Mouse (Mus musculus): ENCODE results near the gene 9230110F15Rik. TPM values are rescaled to one million over a fixed set of nuclear protein-coding genes. Genes with fewer than 3 reads are reported as not detected.
"Not testable (repeated sequence)": the region's sequence is repeated elsewhere in the genome, so short reads cannot be mapped to it uniquely, and the experiment has no call there.

9230110F15Rik gene
- total RNA-seq (2021) = not detected
- long read RNA-seq, experiment 1 = 0 reads
- long read RNA-seq, experiment 2 = 0 reads

DNA sequence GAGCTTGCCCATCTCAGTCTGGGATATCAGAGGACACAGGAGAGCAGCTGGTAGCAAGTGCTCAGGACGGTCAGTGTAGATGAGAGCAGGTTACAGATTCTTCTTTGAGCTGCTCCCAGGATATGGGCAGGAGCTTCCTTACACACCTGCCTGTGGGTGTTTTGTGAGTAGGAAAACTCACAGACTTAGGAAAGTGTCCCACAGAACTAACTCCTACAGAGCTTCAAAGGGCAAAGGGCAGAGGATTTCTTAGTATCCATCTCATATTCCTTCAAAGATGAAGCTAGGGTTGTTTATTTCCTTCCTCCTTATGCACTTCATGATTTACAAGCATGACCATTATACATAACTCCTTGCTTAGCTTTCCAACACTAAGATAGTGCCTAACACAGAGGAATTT, at the start of gene 9230110F15Rik:
9230110F15Rik (minus strand) TSS at position 101 of the 400 bp plus-strand sequence.
- DNase-seq (ENCODE audit: low spot score in 2 of 2) = no peak

DNA sequence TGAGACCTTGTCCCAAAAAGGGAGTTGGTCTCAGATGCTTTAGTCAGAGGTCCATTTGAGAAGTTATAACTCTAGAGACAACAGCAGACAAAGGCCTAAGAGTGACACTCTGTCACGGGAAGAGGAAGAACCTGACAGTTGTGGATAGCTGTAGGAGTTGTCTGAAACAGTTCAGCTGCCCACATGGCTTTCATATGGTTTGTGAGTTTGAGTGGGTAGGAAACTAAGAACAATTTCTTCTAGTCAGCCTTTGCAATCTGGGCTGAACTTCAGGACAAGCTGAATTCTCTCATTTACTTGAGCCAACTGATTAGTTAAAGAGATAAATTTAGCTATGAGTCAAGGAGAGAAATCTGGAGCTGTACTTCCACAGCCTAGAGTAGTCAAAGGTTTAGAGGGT, 49.2 kb upstream of the 9230110F15Rik start:
- DNase-seq (ENCODE audit: low spot score in 2 of 2) = peak; percentile 5 to 23

DNA sequence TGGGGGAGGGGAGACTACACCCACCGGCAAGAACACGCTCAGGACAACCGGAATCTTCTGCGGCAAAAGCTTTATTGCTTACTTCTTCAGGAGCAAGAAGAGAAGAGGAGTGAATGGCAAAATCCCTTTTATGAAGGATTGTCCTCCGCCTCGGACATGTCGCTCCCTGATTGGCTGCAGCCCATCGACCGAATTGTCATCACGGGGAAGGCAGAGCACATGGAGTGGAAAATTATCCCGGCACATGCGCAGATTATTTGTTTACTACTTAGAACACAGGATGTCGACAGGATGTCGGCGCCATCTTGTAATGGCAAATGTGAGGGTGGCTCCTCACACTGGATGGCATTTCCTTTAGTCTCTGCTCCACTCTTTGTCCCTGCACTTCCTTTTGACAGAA, 26.1 kb downstream of the 9230110F15Rik start:
- not testable (repeated sequence) for DNase-seq (ENCODE audit: low spot score in 2 of 2)

GRCm38 (mm10) chr9:35798146-35798545, 45.8 kb downstream of the 9230110F15Rik start:
- no peak for DNase-seq (ENCODE audit: low spot score in 2 of 2)

DNA sequence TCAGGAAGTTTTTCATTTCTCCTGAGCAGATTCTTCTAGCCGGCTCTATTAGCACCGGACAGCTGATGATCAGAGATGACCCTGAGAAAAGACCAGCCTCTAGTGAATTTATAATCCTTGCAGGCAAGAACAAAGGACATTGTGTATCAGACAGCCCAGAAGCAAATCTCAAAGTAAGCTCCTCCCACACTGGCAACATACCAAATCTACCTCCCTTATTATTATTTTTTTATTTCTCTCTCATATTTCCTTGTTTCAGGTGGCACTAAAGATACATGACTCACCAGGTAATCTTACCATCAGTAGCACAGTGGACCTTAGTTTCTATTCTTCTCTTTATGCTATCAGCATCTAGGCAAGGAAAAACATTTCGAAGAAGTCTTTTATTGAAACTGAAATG, 53.9 kb downstream of the 9230110F15Rik start, which contains the start of the genes Gm27235 and D730048I06Rik:
Gm27235 (minus strand) TSS at position 101 of the 400 bp plus-strand sequence.
D730048I06Rik (minus strand) TSS at position 112 of the 400 bp plus-strand sequence.
- no peak for DNase-seq (ENCODE audit: low spot score in 2 of 2)

Other genes with a start within 250 kb of the 9230110F15Rik start
- gene Pate4, start 232.2 kb downstream of the 9230110F15Rik start, total RNA-seq (2021) = not detected
- not detected for gene Pate3, start 195.9 kb downstream of the 9230110F15Rik start, total RNA-seq (2021)
- not detected for gene Pate1, start 156.8 kb downstream of the 9230110F15Rik start, total RNA-seq (2021)
- not detected for gene Gm17677, start 103.1 kb downstream of the 9230110F15Rik start, total RNA-seq (2021)
- gene Gm17727, start 66.0 kb downstream of the 9230110F15Rik start, total RNA-seq (2021) = not detected
- not detected for gene Gm27235, start 54.0 kb downstream of the 9230110F15Rik start, total RNA-seq (2021)
- not detected for gene D730048I06Rik, start 54.0 kb downstream of the 9230110F15Rik start, total RNA-seq (2021)
- gene 9230113P08Rik, start 64.3 kb upstream of the 9230110F15Rik start, total RNA-seq (2021) = not detected